Mouse (Mus musculus): ENCODE data around the gene Prr12. TPM values are rescaled to one million over a fixed set of nuclear protein-coding genes. Genes with fewer than 3 reads are reported as not detected.

The Prr12 gene
- polyA plus RNA-seq, 1 experiment from 2014 or later: 5.6 TPM

GRCm38 (mm10) chr7:45037720-45038361 lies 14.8 kb downstream of the Prr12 start:
- Histone ChIP-seq H3K9ac (ENCODE audit: low read length) (no peak overlapping the region), H3K27ac (ENCODE audit: low read length) (no peak overlapping the region), H3K4me2 (ENCODE audit: low read depth, low read length) (no peak overlapping the region), H3K4me3 (ENCODE audit: low read length) (no peak overlapping the region), H3K9me3 (replicated peaks; ENCODE audit: control insufficient read depth, low read length) (no peaks in the 10 kb centered on the region), H3K36me3 (ENCODE audit: control insufficient read depth, insufficient read depth) (peaks cover 74% of the 10 kb centered on the region), H3K27me3 (ENCODE audit: control insufficient read depth, insufficient read depth, low read length) (no peaks in the 10 kb centered on the region), H3K4me1 (ENCODE audit: control insufficient read depth, insufficient read depth, low read length) (no peaks in the 10 kb centered on the region)
- 0 out of 2 replicates have a peak, but pooled peaks have one; percentile 38 for ATAC-seq (replicated peaks; ENCODE audit: extremely low read depth, insufficient read depth, low FRiP score)
- 71% methylated on average over 7 of the region's 7 CpGs for WGBS

- 89% methylated on average over 11 of the region's 11 CpGs for WGBS
- no peak overlapping the region for H3K9ac ChIP-seq (ENCODE audit: low read length)
- no peaks in the 10 kb centered on the region for H3K9me3 ChIP-seq (replicated peaks; ENCODE audit: control insufficient read depth, low read length)
- no peaks in the 10 kb centered on the region for H3K27me3 ChIP-seq (ENCODE audit: control insufficient read depth, insufficient read depth, low read length)
- no peak overlapping the region for H3K4me2 ChIP-seq (ENCODE audit: low read depth, low read length)
- peaks cover 70% of the 10 kb centered on the region for H3K36me3 ChIP-seq (ENCODE audit: control insufficient read depth, insufficient read depth)
- no peaks in the 10 kb centered on the region for H3K4me1 ChIP-seq (ENCODE audit: control insufficient read depth, insufficient read depth, low read length)
- H3K4me3 ChIP-seq (ENCODE audit: low read length): no peak overlapping the region
- no peak for ATAC-seq (replicated peaks; ENCODE audit: extremely low read depth, insufficient read depth, low FRiP score)
- H3K27ac ChIP-seq (ENCODE audit: low read length): no peak overlapping the region
Measured at GRCm38 (mm10) chr7:45036702-45037101, 16.0 kb downstream of the Prr12 start.

- ATAC-seq (replicated peaks; ENCODE audit: extremely low read depth, insufficient read depth, low FRiP score): no peak
Measured at GRCm38 (mm10) chr7:45035631-45036030, 17.1 kb downstream of the Prr12 start.

GRCm38 (mm10) chr7:45033722-45034359 lies 18.8 kb downstream of the Prr12 start:
- H3K9ac ChIP-seq (ENCODE audit: low read length): no peak overlapping the region
- H3K4me1 ChIP-seq (ENCODE audit: control insufficient read depth, insufficient read depth, low read length): no peaks in the 10 kb centered on the region
- no peaks in the 10 kb centered on the region for H3K27me3 ChIP-seq (ENCODE audit: control insufficient read depth, insufficient read depth, low read length)
- ATAC-seq (replicated peaks; ENCODE audit: extremely low read depth, insufficient read depth, low FRiP score): no peak
- WGBS: 91% methylated on average over 19 of the region's 19 CpGs
- peaks cover 68% of the 10 kb centered on the region for H3K36me3 ChIP-seq (ENCODE audit: control insufficient read depth, insufficient read depth)
- no peak overlapping the region for H3K4me2 ChIP-seq (ENCODE audit: low read depth, low read length)
- no peak overlapping the region for H3K27ac ChIP-seq (ENCODE audit: low read length)
- no peaks in the 10 kb centered on the region for H3K9me3 ChIP-seq (replicated peaks; ENCODE audit: control insufficient read depth, low read length)
- H3K4me3 ChIP-seq (ENCODE audit: low read length): no peak overlapping the region

More at GRCm38 (mm10) chr7:45035631-45036030, 17.1 kb downstream of the Prr12 start:
- no peaks in the 10 kb centered on the region for H3K27me3 ChIP-seq (ENCODE audit: control insufficient read depth, insufficient read depth, low read length)
- no peak overlapping the region for H3K4me2 ChIP-seq (ENCODE audit: low read depth, low read length)
- H3K9ac ChIP-seq (ENCODE audit: low read length): no peak overlapping the region
- peaks cover 70% of the 10 kb centered on the region for H3K36me3 ChIP-seq (ENCODE audit: control insufficient read depth, insufficient read depth)
- H3K9me3 ChIP-seq (replicated peaks; ENCODE audit: control insufficient read depth, low read length): no peaks in the 10 kb centered on the region
- 84% methylated on average over 3 of the region's 3 CpGs for WGBS
- H3K27ac ChIP-seq (ENCODE audit: low read length): no peak overlapping the region
- no peak overlapping the region for H3K4me3 ChIP-seq (ENCODE audit: low read length)
- no peaks in the 10 kb centered on the region for H3K4me1 ChIP-seq (ENCODE audit: control insufficient read depth, insufficient read depth, low read length)

- no peak overlapping the region for H3K4me2 ChIP-seq (ENCODE audit: low read depth, low read length)
- H3K4me1 ChIP-seq (ENCODE audit: control insufficient read depth, insufficient read depth, low read length): no peaks in the 10 kb centered on the region
- 95% methylated on average over 8 of the region's 8 CpGs for WGBS
- no peak for ATAC-seq (replicated peaks; ENCODE audit: extremely low read depth, insufficient read depth, low FRiP score)
- H3K36me3 ChIP-seq (ENCODE audit: control insufficient read depth, insufficient read depth): peaks cover 73% of the 10 kb centered on the region
- no peak overlapping the region for H3K4me3 ChIP-seq (ENCODE audit: low read length)
- H3K9me3 ChIP-seq (replicated peaks; ENCODE audit: control insufficient read depth, low read length): no peaks in the 10 kb centered on the region
- no peaks in the 10 kb centered on the region for H3K27me3 ChIP-seq (ENCODE audit: control insufficient read depth, insufficient read depth, low read length)
- H3K27ac ChIP-seq (ENCODE audit: low read length): no peak overlapping the region
- no peak overlapping the region for H3K9ac ChIP-seq (ENCODE audit: low read length)
Measured at GRCm38 (mm10) chr7:45030857-45031256, 21.8 kb downstream of the Prr12 start.

GRCm38 (mm10) chr7:45029995-45030394 lies 22.7 kb downstream of the Prr12 start:
- Histone ChIP-seq H3K36me3 (ENCODE audit: control insufficient read depth, insufficient read depth) (peaks cover 66% of the 10 kb centered on the region), H3K4me2 (ENCODE audit: low read depth, low read length) (no peak overlapping the region), H3K9ac (ENCODE audit: low read length) (no peak overlapping the region), H3K27ac (ENCODE audit: low read length) (no peak overlapping the region), H3K4me3 (ENCODE audit: low read length) (no peak overlapping the region), H3K4me1 (ENCODE audit: control insufficient read depth, insufficient read depth, low read length) (no peaks in the 10 kb centered on the region), H3K9me3 (replicated peaks; ENCODE audit: control insufficient read depth, low read length) (no peaks in the 10 kb centered on the region), H3K27me3 (ENCODE audit: control insufficient read depth, insufficient read depth, low read length) (no peaks in the 10 kb centered on the region)
- 85% methylated on average over 6 of the region's 6 CpGs for WGBS
- ATAC-seq (replicated peaks; ENCODE audit: extremely low read depth, insufficient read depth, low FRiP score): no peak

GRCm38 (mm10) chr7:45028351-45028750 lies 24.3 kb downstream of the Prr12 start:
- Histone ChIP-seq H3K36me3 (ENCODE audit: control insufficient read depth, insufficient read depth) (peaks cover 50% of the 10 kb centered on the region), H3K4me3 (ENCODE audit: low read length) (no peak overlapping the region), H3K9me3 (replicated peaks; ENCODE audit: control insufficient read depth, low read length) (no peaks in the 10 kb centered on the region), H3K9ac (ENCODE audit: low read length) (no peak overlapping the region), H3K27ac (ENCODE audit: low read length) (no peak overlapping the region), H3K4me2 (ENCODE audit: low read depth, low read length) (no peak overlapping the region), H3K4me1 (ENCODE audit: control insufficient read depth, insufficient read depth, low read length) (no peaks in the 10 kb centered on the region), H3K27me3 (ENCODE audit: control insufficient read depth, insufficient read depth, low read length) (no peaks in the 10 kb centered on the region)
- ATAC-seq (replicated peaks; ENCODE audit: extremely low read depth, insufficient read depth, low FRiP score): no peak
- 87% methylated on average over 11 of the region's 11 CpGs for WGBS

GRCm38 (mm10) chr7:45027761-45028160 lies 24.9 kb downstream of the Prr12 start:
- no peak overlapping the region for H3K4me2 ChIP-seq (ENCODE audit: low read depth, low read length)
- no peak overlapping the region for H3K9ac ChIP-seq (ENCODE audit: low read length)
- no peak overlapping the region for H3K4me3 ChIP-seq (ENCODE audit: low read length)
- ATAC-seq (replicated peaks; ENCODE audit: extremely low read depth, insufficient read depth, low FRiP score): no peak
- no peaks in the 10 kb centered on the region for H3K9me3 ChIP-seq (replicated peaks; ENCODE audit: control insufficient read depth, low read length)
- H3K36me3 ChIP-seq (ENCODE audit: control insufficient read depth, insufficient read depth): peaks cover 46% of the 10 kb centered on the region
- H3K4me1 ChIP-seq (ENCODE audit: control insufficient read depth, insufficient read depth, low read length): no peaks in the 10 kb centered on the region
- no peaks in the 10 kb centered on the region for H3K27me3 ChIP-seq (ENCODE audit: control insufficient read depth, insufficient read depth, low read length)
- H3K27ac ChIP-seq (ENCODE audit: low read length): no peak overlapping the region
- WGBS: 89% methylated on average over 9 of the region's 9 CpGs

- Histone ChIP-seq H3K9ac (ENCODE audit: low read length) (no peak overlapping the region), H3K4me2 (ENCODE audit: low read depth, low read length) (no peak overlapping the region), H3K27ac (ENCODE audit: low read length) (no peak overlapping the region), H3K9me3 (replicated peaks; ENCODE audit: control insufficient read depth, low read length) (no peaks in the 10 kb centered on the region), H3K36me3 (ENCODE audit: control insufficient read depth, insufficient read depth) (peaks cover 38% of the 10 kb centered on the region), H3K4me1 (ENCODE audit: control insufficient read depth, insufficient read depth, low read length) (no peaks in the 10 kb centered on the region), H3K27me3 (ENCODE audit: control insufficient read depth, insufficient read depth, low read length) (no peaks in the 10 kb centered on the region), H3K4me3 (ENCODE audit: low read length) (no peak overlapping the region)
- ATAC-seq (replicated peaks; ENCODE audit: extremely low read depth, insufficient read depth, low FRiP score): no peak
- WGBS: 68% methylated on average over 2 of the region's 2 CpGs
Measured at GRCm38 (mm10) chr7:45026256-45026655, 26.4 kb downstream of the Prr12 start.

Measured in heart, embryonic 16.5 days (tissue).